Mouse (Mus musculus): ENCODE data around the gene Adamtsl1.

- TF ChIP-seq CTCF (IDR thresholded peaks at IDR 0.05; ENCODE audit: low read depth) (no peak), EP300 (IDR thresholded peaks at IDR 0.05; ENCODE audit: low read depth) (no peak)
These were observed 13.1 kb downstream of the Adamtsl1 start for GRCm38 (mm10) chr4:85526966-85527566.
